Mouse (Mus musculus): ENCODE measurements around the gene Haus5.

The Haus5 gene

GRCm38 (mm10) chr7:30664529-30665200, at the start of gene Haus5:
Gene Haus5 (minus strand): TSS chr7:30664994.
- DNase-seq = peak; percentile 95

GRCm38 (mm10) chr7:30711942-30712341, 47.1 kb upstream of the Haus5 start, which contains the start of gene Atp4a:
Gene Atp4a (plus strand): TSS chr7:30712209.
- DNase-seq = no peak

- DNase-seq = no peak
Observed at GRCm38 (mm10) chr7:30707441-30707840, 42.6 kb upstream of the Haus5 start.

- no peak for DNase-seq
Observed at GRCm38 (mm10) chr7:30706214-30706882, 41.6 kb upstream of the Haus5 start.

- peak; percentile 42 for DNase-seq
Observed at GRCm38 (mm10) chr7:30698589-30698988, 33.8 kb upstream of the Haus5 start, which contains the start of gene 2200002J24Rik. Gene 2200002J24Rik (plus strand): TSS chr7:30698926.

- no peak for DNase-seq
Observed at GRCm38 (mm10) chr7:30698101-30698500, 33.3 kb upstream of the Haus5 start.

GRCm38 (mm10) chr7:30688325-30688724, 23.5 kb upstream of the Haus5 start:
- DNase-seq = no peak

- no peak for DNase-seq
Observed at GRCm38 (mm10) chr7:30683425-30683824, 18.6 kb upstream of the Haus5 start.

GRCm38 (mm10) chr7:30681897-30682296, 17.1 kb upstream of the Haus5 start:
- no peak for DNase-seq

- no peak for DNase-seq
Observed at GRCm38 (mm10) chr7:30678263-30678975, 13.6 kb upstream of the Haus5 start.

- DNase-seq = no peak
Observed at GRCm38 (mm10) chr7:30671480-30671879, 6.7 kb upstream of the Haus5 start, which contains the start of gene Pmis2. Gene Pmis2 (minus strand): TSS chr7:30671605.

- peak; percentile 14 for DNase-seq
Observed at GRCm38 (mm10) chr7:30669229-30669628, 4.4 kb upstream of the Haus5 start.

GRCm38 (mm10) chr7:30665321-30665720, 527 bp upstream of the Haus5 start:
- peak; percentile 36 for DNase-seq

- DNase-seq = peak; percentile 99
Observed at GRCm38 (mm10) chr7:30649591-30650540, 14.9 kb downstream of the Haus5 start, which contains the start of gene Rbm42. Gene Rbm42 (minus strand): TSS chr7:30650317.

GRCm38 (mm10) chr7:30639083-30639482, 25.7 kb downstream of the Haus5 start:
- peak; percentile 26 for DNase-seq

- peak; percentile 13 for DNase-seq
Observed at GRCm38 (mm10) chr7:30636395-30636794, 28.4 kb downstream of the Haus5 start.

GRCm38 (mm10) chr7:30635752-30636151, 29.0 kb downstream of the Haus5 start, which contains the start of gene Etv2:
Gene Etv2 (minus strand): TSS chr7:30635852.
- no peak for DNase-seq

GRCm38 (mm10) chr7:30634621-30635020, 30.2 kb downstream of the Haus5 start:
- DNase-seq = peak; percentile 80

- no peak for DNase-seq
Observed at GRCm38 (mm10) chr7:30633762-30634412, 30.9 kb downstream of the Haus5 start.

- no peak for DNase-seq
Observed at GRCm38 (mm10) chr7:30629013-30629412, 35.8 kb downstream of the Haus5 start.

GRCm38 (mm10) chr7:30626647-30627046, 38.1 kb downstream of the Haus5 start:
- no peak for DNase-seq

Measured in embryo, embryonic 11 days (tissue).